Mouse (Mus musculus) kidney, embryonic 16.5 days (tissue): ENCODE results near the gene Mob4. TPM values are rescaled to one million over a fixed set of nuclear protein-coding genes. Genes with fewer than 3 reads are reported as not detected.
A peak's percentile ranks its signal among the peaks of the same experiment; 100 is the strongest.

Source experiments
- ATAC-seq: fragments of 200-750 bp; cut with Nextera tagmentation; 2 replicates; pipeline ENCODE4 v1.8.0; 2017; ENCODE audit warnings: moderate TSS enrichment; ENCODE audit not compliant: low FRiP score, low TSS enrichment
- H3K27ac ChIP-seq: fragments of 300-500 bp; sonication (generic); 2 replicates; pipeline ENCODE4 v1.5.1; 2014; ENCODE audit warnings: low read length
- H3K27me3 ChIP-seq: fragments of 300-500 bp; sonication (generic); 2 replicates; pipeline ENCODE4 v1.6.1; 2014; ENCODE audit warnings: low read length, control low read depth, mixed read lengths; ENCODE audit not compliant: insufficient read depth
- H3K36me3 ChIP-seq: fragments of 300-500 bp; sonication (generic); 2 replicates; pipeline ENCODE4 v1.6.1; 2014; ENCODE audit warnings: low read length, control low read depth, mixed read lengths; ENCODE audit not compliant: insufficient read depth
- H3K4me1 ChIP-seq: fragments of 300-500 bp; sonication (generic); 2 replicates; pipeline ENCODE4 v1.6.1; 2014; ENCODE audit warnings: low read length, control low read depth, mixed read lengths; ENCODE audit not compliant: insufficient read depth
- H3K4me2 ChIP-seq: fragments of 300-500 bp; sonication (generic); replicated peaks from 2 replicates; pipeline ENCODE4 v1.6.1; 2014; ENCODE audit warnings: low read depth, low read length
- H3K4me3 ChIP-seq: fragments of 300-500 bp; sonication (generic); 2 replicates; pipeline ENCODE4 v1.5.1; 2014; ENCODE audit warnings: mild to moderate bottlenecking, low read length
- H3K9ac ChIP-seq: fragments of 300-500 bp; sonication (generic); replicated peaks from 2 replicates; pipeline ENCODE4 v1.6.1; 2014; ENCODE audit warnings: low read length
- H3K9me3 ChIP-seq: fragments of 300-500 bp; sonication (generic); 2 replicates; pipeline ENCODE4 v1.6.1; 2016; ENCODE audit warnings: low read length, control low read depth
- WGBS: fragments of 180-500 bp; shearing (Covaris S2); extraction: QIAGEN DNeasy Blood & Tissue Kit; methylation state at CpG from one replicate; pipeline ENCODE4 v1.1.7; 2014; 5-methylcytosine and 5-hydroxymethylcytosine counted together
- polyA plus RNA-seq: library from polyadenylated mRNA; unstranded; fragments of >200 nt; fragmentation: Nextera tagmentation; extraction: Ambion mirVana; gene quantifications from 2 replicates; pipeline ENCODE4 v1.2.1, GENCODE M21; 2015

Mob4 gene
- polyA plus RNA-seq, 1 experiment from 2014 or later, result 134 TPM

GRCm38 (mm10) chr1:55160218-55160617 is 29.2 kb downstream of the Mob4 start:
- Histone ChIP-seq H3K4me3 (no peak overlapping the region), H3K36me3 (peaks cover 32% of the 10 kb centered on the region), H3K9me3 (no peaks in the 10 kb centered on the region), H3K9ac (no peak overlapping the region), H3K27ac (no peak overlapping the region), H3K27me3 (no peaks in the 10 kb centered on the region), H3K4me2 (no peak overlapping the region), H3K4me1 (no peaks in the 10 kb centered on the region)
- no peak for ATAC-seq
- 89% methylated on average over 3 of the region's 3 CpGs for WGBS

- Histone ChIP-seq H3K27ac (no peak overlapping the region), H3K4me2 (no peak overlapping the region), H3K9me3 (no peaks in the 10 kb centered on the region), H3K36me3 (peaks cover 24% of the 10 kb centered on the region), H3K4me3 (no peak overlapping the region), H3K27me3 (no peaks in the 10 kb centered on the region), H3K4me1 (no peaks in the 10 kb centered on the region), H3K9ac (no peak overlapping the region)
- 92% methylated on average over 17 of the region's 17 CpGs for WGBS
- no peak for ATAC-seq
These were observed 30.0 kb downstream of the Mob4 start for GRCm38 (mm10) chr1:55160831-55161638.

- Histone ChIP-seq H3K9ac (no peak overlapping the region), H3K4me3 (no peak overlapping the region), H3K27ac (no peak overlapping the region), H3K36me3 (peaks cover 16% of the 10 kb centered on the region; the same call in 1 of the 2 replicates), H3K9me3 (no peaks in the 10 kb centered on the region), H3K4me2 (no peak overlapping the region), H3K27me3 (no peaks in the 10 kb centered on the region), H3K4me1 (no peaks in the 10 kb centered on the region)
- ATAC-seq, result no peak
- WGBS, result 76% methylated on average over 7 of the region's 7 CpGs
These were observed 30.9 kb downstream of the Mob4 start for GRCm38 (mm10) chr1:55161895-55162294.

GRCm38 (mm10) chr1:55162781-55163180 is 31.8 kb downstream of the Mob4 start:
- H3K36me3 ChIP-seq, result peaks cover 8% of the 10 kb centered on the region; the same call in 1 of the 2 replicates
- H3K4me3 ChIP-seq, result no peak overlapping the region
- no peaks in the 10 kb centered on the region for H3K4me1 ChIP-seq
- no peaks in the 10 kb centered on the region for H3K27me3 ChIP-seq
- H3K9ac ChIP-seq, result no peak overlapping the region
- H3K4me2 ChIP-seq, result no peak overlapping the region
- ATAC-seq, result no peak
- WGBS, result 79% methylated on average over 5 of the region's 5 CpGs
- H3K9me3 ChIP-seq, result no peaks in the 10 kb centered on the region
- no peak overlapping the region for H3K27ac ChIP-seq

- Histone ChIP-seq H3K27me3 (no peaks in the 10 kb centered on the region), H3K4me2 (no peak overlapping the region), H3K36me3 (0 out of 2 replicates have a peak, but pooled peaks cover 9% of the 10 kb centered on the region), H3K27ac (no peak overlapping the region), H3K4me3 (no peak overlapping the region), H3K9ac (no peak overlapping the region), H3K4me1 (no peaks in the 10 kb centered on the region), H3K9me3 (0 out of 2 replicates have a peak, but pooled peaks cover 1% of the 10 kb centered on the region)
- no peak for ATAC-seq
- WGBS, result 65% methylated on average over 5 of the region's 5 CpGs
These were observed 33.0 kb downstream of the Mob4 start for GRCm38 (mm10) chr1:55164005-55164404.

- H3K4me1 ChIP-seq, result no peaks in the 10 kb centered on the region
- 83% methylated on average over 4 of the region's 4 CpGs for WGBS
- ATAC-seq, result no peak
- H3K36me3 ChIP-seq, result 0 out of 2 replicates have a peak, but pooled peaks cover 5% of the 10 kb centered on the region
- no peak overlapping the region for H3K4me3 ChIP-seq
- no peak overlapping the region for H3K27ac ChIP-seq
- H3K9me3 ChIP-seq, result 0 out of 2 replicates have a peak, but pooled peaks cover 6% of the 10 kb centered on the region
- H3K4me2 ChIP-seq, result no peak overlapping the region
- no peak overlapping the region for H3K9ac ChIP-seq
- H3K27me3 ChIP-seq, result no peaks in the 10 kb centered on the region
These were observed 36.5 kb downstream of the Mob4 start for GRCm38 (mm10) chr1:55167560-55167959.

GRCm38 (mm10) chr1:55168591-55168990 is 37.6 kb downstream of the Mob4 start:
- Histone ChIP-seq H3K27me3 (no peaks in the 10 kb centered on the region), H3K4me2 (no peak overlapping the region), H3K4me3 (no peak overlapping the region), H3K9me3 (0 out of 2 replicates have a peak, but pooled peaks cover 6% of the 10 kb centered on the region), H3K36me3 (peaks cover 5% of the 10 kb centered on the region; the same call in 1 of the 2 replicates), H3K27ac (no peak overlapping the region), H3K9ac (no peak overlapping the region), H3K4me1 (no peaks in the 10 kb centered on the region)
- 95% methylated on average over 4 of the region's 4 CpGs for WGBS
- ATAC-seq, result no peak

GRCm38 (mm10) chr1:55171361-55172325 is 40.6 kb downstream of the Mob4 start:
- Histone ChIP-seq H3K9me3 (0 out of 2 replicates have a peak, but pooled peaks cover 6% of the 10 kb centered on the region), H3K27me3 (no peaks in the 10 kb centered on the region), H3K4me2 (peak overlapping the region; percentile 27), H3K4me3 (peak overlapping the region; percentile 11; the same call in 1 of the 2 replicates), H3K4me1 (no peaks in the 10 kb centered on the region), H3K27ac (no peak overlapping the region), H3K9ac (no peak overlapping the region), H3K36me3 (peaks cover 5% of the 10 kb centered on the region; the same call in 1 of the 2 replicates)
- no peak for ATAC-seq
- 55% methylated on average over 22 of the region's 22 CpGs for WGBS

GRCm38 (mm10) chr1:55173720-55174557 is 42.9 kb downstream of the Mob4 start:
- Histone ChIP-seq H3K27ac (no peak overlapping the region), H3K4me3 (no peak overlapping the region), H3K9me3 (0 out of 2 replicates have a peak, but pooled peaks cover 5% of the 10 kb centered on the region), H3K4me1 (no peaks in the 10 kb centered on the region), H3K4me2 (no peak overlapping the region), H3K27me3 (no peaks in the 10 kb centered on the region), H3K36me3 (peaks cover 5% of the 10 kb centered on the region; the same call in 1 of the 2 replicates), H3K9ac (no peak overlapping the region)
- ATAC-seq, result no peak
- 85% methylated on average over 10 of the region's 10 CpGs for WGBS
